Mouse (Mus musculus): ENCODE data around the gene Pfas.
"Not testable (repeated sequence)": the region's sequence is repeated elsewhere in the genome, so short reads cannot be mapped to it uniquely, and the experiment has no call there.

Gene Pfas

GRCm38 (mm10) chr11:68939451-68940304, 68.6 kb downstream of the Pfas start:
- DNase-seq (ENCODE audit: low read depth, low spot score), result peak; percentile 64

GRCm38 (mm10) chr11:68936951-68937350, 71.3 kb downstream of the Pfas start:
- DNase-seq (ENCODE audit: low read depth, low spot score), result not testable (repeated sequence)

Data from c-Kit-negative CD71-positive TER-119-positive erythroid progenitor cells, embryonic 14.5 days (primary cell).